Mouse (Mus musculus) cerebellum, adult 8-10 months (tissue): Measurements from ENCODE around the gene Fam219b.
A peak's percentile ranks its signal among the peaks of the same experiment; 100 is the strongest.

Experiments used
- DNase-seq: peaks from one replicate; pipeline ENCODE4 v3.0.0; 2022

Fam219b gene

GRCm38 (mm10) chr9:57525516-57525915, 11.8 kb upstream of the Fam219b start:
- DNase-seq, result no peak

DNA sequence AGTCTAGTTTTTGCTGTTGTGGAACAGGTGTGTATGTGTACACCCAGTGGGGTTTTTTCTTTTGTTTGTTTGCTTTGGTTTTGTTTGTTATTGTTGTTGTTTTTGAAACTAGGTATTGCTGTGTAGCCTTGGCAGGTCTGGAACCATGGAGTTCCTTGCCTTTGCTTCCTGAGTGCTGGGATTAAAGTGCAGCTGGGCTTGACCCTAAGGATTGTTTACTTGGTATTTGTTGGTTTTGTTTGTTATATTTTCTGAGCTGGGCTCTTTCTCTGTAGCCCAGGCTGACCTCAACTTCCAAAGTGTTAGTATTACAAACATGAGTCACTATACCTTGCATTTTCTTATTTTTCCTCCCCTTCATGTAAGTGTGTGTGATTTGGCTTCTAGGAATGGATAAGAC, 10.9 kb upstream of the Fam219b start:
- DNase-seq, result no peak

DNA sequence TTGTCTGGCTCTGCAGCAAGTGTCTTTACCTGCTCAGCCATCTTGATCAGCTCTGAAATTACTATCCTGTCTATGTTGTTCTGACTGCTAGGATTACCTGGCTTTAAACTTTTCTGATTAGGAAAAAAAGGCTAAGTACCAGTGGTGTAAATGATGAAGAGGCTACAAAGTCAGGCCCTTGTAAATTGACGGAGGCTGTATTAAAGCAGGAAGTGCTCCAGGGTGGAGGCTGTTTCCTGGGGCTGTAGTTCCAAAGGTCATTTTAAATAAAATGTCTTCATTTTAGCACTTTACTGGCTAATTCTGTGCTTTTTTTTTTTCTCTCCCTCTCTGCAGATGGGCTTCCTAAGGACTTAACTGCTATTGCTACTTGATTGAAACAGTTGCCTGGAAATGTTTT, 5.4 kb upstream of the Fam219b start:
- DNase-seq, result no peak

GRCm38 (mm10) chr9:57536362-57536761, 966 bp upstream of the Fam219b start:
- DNase-seq, result no peak

GRCm38 (mm10) chr9:57537728-57538181, 427 bp downstream of the Fam219b start:
- DNase-seq, result no peak

GRCm38 (mm10) chr9:57539550-57539949, 2.2 kb downstream of the Fam219b start:
- no peak for DNase-seq

GRCm38 (mm10) chr9:57541312-57541711, 4.0 kb downstream of the Fam219b start:
- DNase-seq, result peak; percentile 54

- no peak for DNase-seq
These were observed 6.6 kb downstream of the Fam219b start for GRCm38 (mm10) chr9:57543951-57544350.

GRCm38 (mm10) chr9:57547287-57547686, 10.0 kb downstream of the Fam219b start:
- no peak for DNase-seq

DNA sequence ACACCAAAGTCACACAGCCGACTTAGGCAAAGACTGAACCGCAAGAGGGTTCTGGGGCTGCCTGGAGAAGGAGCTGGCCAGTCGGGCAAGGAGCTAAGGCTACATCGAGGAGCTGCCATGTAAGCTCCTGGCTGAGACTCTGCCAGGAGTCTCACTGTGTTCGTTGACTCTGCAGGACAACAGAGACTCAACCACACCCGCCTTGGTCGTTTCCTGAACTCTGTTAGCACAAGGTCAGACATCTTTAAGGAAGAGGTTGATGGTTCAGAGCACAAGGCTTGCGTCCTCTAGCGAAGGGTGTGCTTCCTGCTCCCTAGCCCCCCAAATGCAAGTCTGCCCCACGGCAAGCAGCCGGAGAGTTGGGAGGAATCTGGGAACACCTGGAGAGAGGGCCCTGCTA, 10.5 kb downstream of the Fam219b start:
- DNase-seq, result no peak

GRCm38 (mm10) chr9:57549186-57549585, 11.9 kb downstream of the Fam219b start:
- no peak for DNase-seq

DNA sequence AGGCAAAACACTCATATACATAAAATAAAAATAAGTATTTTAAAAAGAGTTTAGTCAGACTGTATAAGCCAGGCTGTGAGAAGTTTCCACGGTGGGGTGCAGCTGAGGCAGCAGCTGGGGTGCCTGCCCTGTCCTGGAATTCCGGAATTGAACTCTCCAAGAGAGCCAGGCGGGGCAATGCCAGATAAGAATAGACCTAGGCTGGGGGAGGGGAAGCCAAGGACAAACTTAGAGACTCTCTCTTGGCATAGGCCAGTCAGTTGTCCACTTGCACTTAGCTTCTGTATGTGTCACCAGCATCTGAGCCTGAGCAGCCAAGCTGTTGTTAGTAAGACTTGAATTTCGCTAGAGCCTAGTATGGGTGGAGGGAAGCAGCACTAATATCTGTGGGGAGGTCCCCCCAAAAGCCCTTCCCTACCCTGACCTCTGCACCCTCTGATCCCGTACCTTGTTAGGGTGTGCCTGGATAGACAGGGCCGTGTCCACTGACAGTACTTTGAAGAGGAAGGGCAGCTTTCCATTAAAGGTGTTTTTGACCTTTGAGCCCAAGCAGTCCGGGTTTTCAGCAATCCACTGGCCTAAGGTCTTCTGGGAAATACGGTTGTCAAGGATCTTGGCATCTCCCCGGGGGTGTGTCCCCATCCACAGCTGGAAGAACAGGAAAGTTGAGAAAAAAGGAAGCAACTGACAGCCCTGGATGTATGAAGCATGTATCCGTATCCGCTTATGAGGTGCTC, 13.0 kb downstream of the Fam219b start:
- DNase-seq, result no peak

- peak; percentile 66 for DNase-seq
These were observed 15.0 kb downstream of the Fam219b start, which contains the start of gene Mpi for GRCm38 (mm10) chr9:57552139-57552887. TSS of gene Mpi (minus strand) at chr9:57552763.

- DNase-seq, result no peak
These were observed 15.8 kb downstream of the Fam219b start for GRCm38 (mm10) chr9:57553119-57553518.

- no peak for DNase-seq
These were observed 17.4 kb downstream of the Fam219b start for GRCm38 (mm10) chr9:57554753-57555152.

DNA sequence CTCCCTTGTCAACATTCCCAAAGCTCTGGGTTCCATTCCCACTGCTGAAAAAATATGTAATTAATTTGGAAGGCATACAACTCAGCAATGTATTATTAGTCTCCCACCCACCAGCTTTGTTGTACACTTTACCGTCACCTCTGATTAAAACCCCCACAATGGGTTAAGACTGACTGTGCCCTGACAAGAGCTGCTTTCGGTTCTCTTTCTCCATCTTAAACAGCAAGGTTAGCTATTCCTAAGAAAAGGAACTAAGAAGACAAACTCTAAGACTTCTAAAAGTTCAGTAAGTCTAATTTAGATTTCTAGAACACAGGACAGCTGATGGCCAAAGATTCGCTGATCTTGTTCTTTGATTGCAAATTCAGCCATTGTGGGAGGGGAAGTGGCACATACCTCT, 19.9 kb downstream of the Fam219b start:
- no peak for DNase-seq

DNA sequence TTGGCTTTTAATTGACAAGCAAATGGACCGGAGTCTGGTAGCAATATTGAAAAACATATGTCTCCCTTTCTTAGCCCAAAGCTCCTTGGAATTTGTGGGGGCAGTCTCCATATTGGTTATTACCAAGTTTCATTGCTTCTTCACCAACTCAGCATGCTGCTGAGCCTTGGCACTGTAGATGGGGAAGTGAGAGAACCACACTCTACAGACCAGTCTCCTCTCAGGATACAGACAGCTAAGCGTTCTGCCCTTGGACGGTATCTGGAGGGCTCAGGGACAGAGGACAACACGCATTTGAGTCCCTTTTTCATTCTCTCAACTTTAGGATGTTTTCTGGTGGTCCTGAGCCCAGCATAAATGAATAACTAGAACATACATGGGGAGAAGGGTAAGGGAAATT, 21.3 kb downstream of the Fam219b start:
- no peak for DNase-seq

- no peak for DNase-seq
These were observed 22.2 kb downstream of the Fam219b start for GRCm38 (mm10) chr9:57559568-57559967.

DNA sequence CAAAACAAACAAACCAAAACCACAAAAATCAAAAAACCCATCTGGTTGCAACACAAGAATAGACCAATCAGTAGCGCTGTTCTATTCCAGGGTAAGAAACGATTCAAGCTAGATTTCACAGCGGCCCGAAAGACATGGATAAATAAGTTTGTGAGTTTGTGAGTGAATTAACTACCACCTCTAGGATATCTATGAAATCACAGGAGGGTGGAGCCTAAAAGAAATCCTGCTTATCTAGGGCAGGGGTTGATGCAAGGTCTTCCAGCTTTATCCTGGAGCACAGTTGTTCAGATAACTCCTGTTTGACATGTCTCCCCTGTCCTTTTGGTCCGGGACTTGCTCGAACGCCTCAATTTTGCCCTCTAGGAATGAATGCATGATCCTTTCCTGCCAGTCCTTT, 22.9 kb downstream of the Fam219b start:
- DNase-seq, result no peak

DNA sequence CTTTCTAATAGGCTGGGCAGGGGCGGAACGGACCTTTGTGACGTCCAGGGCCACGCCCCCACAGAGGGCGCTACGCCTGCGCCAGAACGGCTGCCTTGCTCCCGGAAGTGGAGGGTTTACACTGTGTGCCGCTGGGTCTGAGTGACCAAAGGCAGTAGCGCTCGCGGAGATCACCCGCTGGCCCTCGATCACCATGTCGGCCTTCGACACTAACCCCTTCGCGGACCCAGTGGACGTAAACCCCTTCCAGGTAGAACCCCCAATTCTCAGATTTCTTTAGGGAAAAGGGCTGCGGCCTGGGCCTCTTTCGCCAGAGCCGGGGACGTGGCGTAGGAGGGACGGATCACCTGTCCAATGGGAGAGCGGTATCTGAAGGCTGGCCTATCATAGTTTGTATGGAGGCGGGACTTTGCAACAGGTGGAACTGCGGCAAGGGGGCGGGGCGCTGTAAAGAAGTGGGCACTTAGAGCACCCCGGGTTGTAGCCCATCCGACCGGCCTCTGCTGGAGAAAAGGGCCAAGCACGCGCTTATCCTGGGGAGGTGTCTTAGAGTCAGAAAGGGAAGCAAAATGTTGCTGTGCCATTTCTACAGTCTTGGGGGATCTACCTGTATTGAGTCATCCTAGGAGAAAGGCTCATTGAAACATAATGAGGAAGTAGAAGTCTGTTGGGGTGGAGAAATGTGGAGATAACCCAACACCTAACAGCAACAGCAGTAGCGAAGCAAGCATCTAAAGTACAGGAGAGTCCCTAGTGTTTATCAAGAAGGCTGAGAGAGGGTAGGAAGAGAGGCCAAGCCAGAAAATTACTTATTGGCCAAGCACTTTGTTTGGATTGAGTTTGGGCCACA, 23.8 kb downstream of the Fam219b start, which contains the start of gene Scamp2:
Gene Scamp2 (plus strand): TSS at position 83 of the 850 bp plus-strand sequence.
- DNase-seq, result peak; percentile 96

GRCm38 (mm10) chr9:57561711-57562099, 24.4 kb downstream of the Fam219b start:
- no peak for DNase-seq

GRCm38 (mm10) chr9:57562896-57563372, 25.6 kb downstream of the Fam219b start:
- no peak for DNase-seq

- DNase-seq, result no peak
These were observed 27.3 kb downstream of the Fam219b start for GRCm38 (mm10) chr9:57564609-57565008.
